Mouse (Mus musculus) hindbrain, postnatal 0 days (tissue): ENCODE measurements around the gene Gm45623. TPM values are rescaled to one million over a fixed set of nuclear protein-coding genes. Genes with fewer than 3 reads are reported as not detected.

Experiments used
- ATAC-seq: fragments of 200-750 bp; cut with Nextera tagmentation; 2 replicates; pipeline ENCODE4 v1.8.0; 2017; ENCODE audit warnings: mild to moderate bottlenecking, moderate TSS enrichment, moderate library complexity
- DNase-seq: peaks from one replicate; pipeline ENCODE4 v3.0.0-alpha.2; 2015; ENCODE audit warnings: low spot score
- H3K27ac ChIP-seq: fragments of 300-500 bp; sonication (generic); 2 replicates; pipeline ENCODE4 v1.5.1; 2014; ENCODE audit warnings: mild to moderate bottlenecking
- H3K27me3 ChIP-seq: fragments of 300-500 bp; sonication (generic); 2 replicates; pipeline ENCODE4 v1.6.1; 2014; ENCODE audit warnings: low read length, mixed read lengths; ENCODE audit not compliant: insufficient read depth
- H3K36me3 ChIP-seq: fragments of 300-500 bp; sonication (generic); 2 replicates; pipeline ENCODE4 v1.6.1; 2014; ENCODE audit warnings: low read length, mixed read lengths; ENCODE audit not compliant: insufficient read depth
- H3K4me1 ChIP-seq: fragments of 300-500 bp; sonication (generic); 2 replicates; pipeline ENCODE4 v1.6.1; 2014; ENCODE audit warnings: antibody characterized with exemption, low read length, mixed read lengths; ENCODE audit not compliant: insufficient read depth
- H3K4me2 ChIP-seq: fragments of 300-500 bp; sonication (generic); 2 replicates; pipeline ENCODE4 v1.6.1; 2014; ENCODE audit warnings: low read depth, mild to moderate bottlenecking, low read length, moderate library complexity, mixed read lengths
- H3K4me3 ChIP-seq: fragments of 300-500 bp; sonication (generic); 2 replicates; pipeline ENCODE4 v1.5.1; 2014; ENCODE audit warnings: low read length
- H3K9ac ChIP-seq: fragments of 300-500 bp; sonication (generic); replicated peaks from 2 replicates; pipeline ENCODE4 v1.6.1; 2014; ENCODE audit warnings: mild to moderate bottlenecking, low read length, moderate library complexity, mixed read lengths
- H3K9me3 ChIP-seq: fragments of 300-500 bp; sonication (generic); 2 replicates; pipeline ENCODE4 v1.6.1; 2016; ENCODE audit warnings: low read length, mixed read lengths
- CTCF ChIP-seq: IDR thresholded peaks from 2 replicates; pipeline ENCODE4 v1.5.1; 2016; ENCODE audit warnings: antibody characterized with exemption, control low read depth, low read depth
- WGBS: fragments of 180-500 bp; shearing (Covaris S2); extraction: QIAGEN DNeasy Blood & Tissue Kit; methylation state at CpG from one replicate; pipeline ENCODE4 v1.1.7; 2014; 5-methylcytosine and 5-hydroxymethylcytosine counted together
- polyA plus RNA-seq: library from polyadenylated mRNA; unstranded; fragments of >200 nt; fragmentation: Nextera tagmentation; extraction: Ambion mirVana; gene quantifications from 2 replicates; pipeline ENCODE4 v1.2.1, GENCODE M21; 2015
- total RNA-seq: library from RNA; depleted of rRNA; stranded (reverse); fragments of >200 nt; gene quantifications from 2 replicates; pipeline ENCODE4 v1.2.3, GENCODE M21; 2014; rRNA removed

Gm45623 gene
- total and polyA plus RNA-seq, 2 experiments from 2014 or later = 2.4 to 15.1 TPM

DNA sequence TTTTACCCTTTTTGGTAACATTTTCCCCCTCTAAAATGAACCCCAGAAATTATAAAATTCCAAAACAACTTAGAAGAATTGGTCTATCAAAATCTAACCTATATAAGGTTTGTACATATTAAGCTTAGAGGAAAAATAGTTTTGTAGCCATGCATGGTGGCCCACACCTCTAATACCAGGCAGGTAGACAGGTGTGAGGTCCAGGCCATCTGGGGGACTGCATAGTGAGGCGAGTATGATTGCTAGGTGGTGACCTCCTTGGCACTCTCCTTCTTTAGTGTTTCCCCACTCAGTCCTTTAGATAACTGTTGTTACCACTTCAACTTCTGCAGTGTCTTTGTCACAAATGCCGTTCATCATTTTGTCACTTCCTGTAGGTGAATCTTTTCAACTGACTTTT lies 49.0 kb downstream of the Gm45623 start:
- H3K4me1 ChIP-seq = peaks cover 25% of the 10 kb centered on the region
- WGBS = 64% methylated on average over 2 of the region's 2 CpGs
- no peak for TF ChIP-seq CTCF
- ATAC-seq (no peak), DNase-seq (no peak)
- H3K27ac ChIP-seq = no peak overlapping the region
- H3K27me3 ChIP-seq = no peaks in the 10 kb centered on the region
- H3K9me3 ChIP-seq = no peaks in the 10 kb centered on the region
- no peaks in the 10 kb centered on the region for H3K36me3 ChIP-seq
- H3K4me3 ChIP-seq = peak overlapping the region; percentile 57
- peak overlapping the region; percentile 79; the same call in 1 of the 2 replicates for H3K9ac ChIP-seq
- peak overlapping the region; percentile 73 for H3K4me2 ChIP-seq

- peak overlapping the region; percentile 73 for H3K4me2 ChIP-seq
- H3K4me1 ChIP-seq = peaks cover 26% of the 10 kb centered on the region
- no peaks in the 10 kb centered on the region for H3K36me3 ChIP-seq
- no peaks in the 10 kb centered on the region for H3K9me3 ChIP-seq
- H3K9ac ChIP-seq = peak overlapping the region; percentile 79
- peak overlapping the region; percentile 97 for H3K27ac ChIP-seq
- peak; percentile 33 for ATAC-seq
- WGBS = under 1% methylated on average over 11 of the region's 11 CpGs
- H3K27me3 ChIP-seq = no peaks in the 10 kb centered on the region
- DNase-seq = peak; percentile 35
- TF ChIP-seq CTCF = no peak
- peak overlapping the region; percentile 57 for H3K4me3 ChIP-seq
Measured at GRCm38 (mm10) chr13:56703871-56704321, 49.7 kb downstream of the Gm45623 start.

- Histone ChIP-seq H3K9me3 (no peaks in the 10 kb centered on the region), H3K27me3 (no peaks in the 10 kb centered on the region), H3K27ac (peak overlapping the region; percentile 97), H3K4me3 (peak overlapping the region; percentile 57), H3K36me3 (no peaks in the 10 kb centered on the region), H3K4me1 (peaks cover 30% of the 10 kb centered on the region), H3K4me2 (peak overlapping the region; percentile 73), H3K9ac (peak overlapping the region; percentile 79)
- WGBS = under 1% methylated on average over 61 of the region's 80 CpGs
- DNase-seq (peak; percentile 89), ATAC-seq (peak; percentile 81)
- no peak for TF ChIP-seq CTCF
Measured at GRCm38 (mm10) chr13:56703222-56703870, 50.3 kb downstream of the Gm45623 start.

- ATAC-seq (peak; percentile 92), DNase-seq (peak; percentile 97)
- peak within 1 kb of the TSS; percentile 73 for H3K4me2 ChIP-seq
- peak within 1 kb of the TSS; percentile 57 for H3K4me3 ChIP-seq
- WGBS = 5% methylated on average over 58 of the region's 62 CpGs
- no peaks in the 10 kb centered on the region for H3K36me3 ChIP-seq
- peak within 1 kb of the TSS; percentile 97 for H3K27ac ChIP-seq
- peaks cover 30% of the 10 kb centered on the region for H3K4me1 ChIP-seq
- TF ChIP-seq CTCF = no peak
- no peaks in the 10 kb centered on the region for H3K9me3 ChIP-seq
- no peaks in the 10 kb centered on the region for H3K27me3 ChIP-seq
- peak within 1 kb of the TSS; percentile 79 for H3K9ac ChIP-seq
Measured at GRCm38 (mm10) chr13:56702469-56703221, 51.0 kb downstream of the Gm45623 start, which contains the start of gene Smad5. Gene Smad5, plus strand, starts transcription at chr13:56703010.

Other genes with a start within 250 kb of the Gm45623 start
- gene Fbxl21, start 231.4 kb downstream of the Gm45623 start, total RNA-seq = 6.1 and 11.3 TPM in 2 replicates
- 5.5 and 5.6 TPM in 2 replicates for gene Fbxl21, start 231.4 kb downstream of the Gm45623 start, polyA plus RNA-seq
- gene Lect2, start 205.3 kb downstream of the Gm45623 start, total RNA-seq = not detected in 2 replicates
- 0.23 TPM in 1 of 2 replicates, not detected in the other for gene Lect2, start 205.3 kb downstream of the Gm45623 start, polyA plus RNA-seq
- 4.9 and 8.6 TPM in 2 replicates for gene Tgfbi, start 144.3 kb downstream of the Gm45623 start, total RNA-seq
- 6.2 and 7.1 TPM in 2 replicates for gene Tgfbi, start 144.3 kb downstream of the Gm45623 start, polyA plus RNA-seq
- 39.5 and 40.5 TPM in 2 replicates for gene Smad5, start 50.8 kb downstream of the Gm45623 start, total RNA-seq
- gene Smad5, start 50.8 kb downstream of the Gm45623 start, polyA plus RNA-seq = 14.2 and 17.7 TPM in 2 replicates
- gene Trpc7, start 142.2 kb upstream of the Gm45623 start, total RNA-seq = 9.6 TPM in 2 replicates
- 3.3 and 3.8 TPM in 2 replicates for gene Trpc7, start 142.2 kb upstream of the Gm45623 start, polyA plus RNA-seq